Mouse (Mus musculus) liver, adult (tissue): Measurements from ENCODE around the gene Olfr959.

Experiments
- GATA4 ChIP-seq: IDR thresholded peaks from 2 replicates; pipeline ENCODE4 v1.6.1; 2014; ENCODE audit warnings: mild to moderate bottlenecking, low read length; ENCODE audit not compliant: insufficient replicate concordance

Gene Olfr959

GRCm38 (mm10) chr9:39523616-39524285 lies 51.6 kb downstream of the Olfr959 start:
- no peak for TF ChIP-seq GATA4
